Mouse (Mus musculus): ENCODE measurements around the gene Zscan4-ps2. TPM values are rescaled to one million over a fixed set of nuclear protein-coding genes. Genes with fewer than 3 reads are reported as not detected.
"Not testable (repeated sequence)": the region's sequence is repeated elsewhere in the genome, so short reads cannot be mapped to it uniquely, and the experiment has no call there.

Gene Zscan4-ps2
- not detected in 2 replicates for polyA plus RNA-seq (2015; fragmentation: Nextera tagmentation; extraction: Ambion mirVana)

DNA sequence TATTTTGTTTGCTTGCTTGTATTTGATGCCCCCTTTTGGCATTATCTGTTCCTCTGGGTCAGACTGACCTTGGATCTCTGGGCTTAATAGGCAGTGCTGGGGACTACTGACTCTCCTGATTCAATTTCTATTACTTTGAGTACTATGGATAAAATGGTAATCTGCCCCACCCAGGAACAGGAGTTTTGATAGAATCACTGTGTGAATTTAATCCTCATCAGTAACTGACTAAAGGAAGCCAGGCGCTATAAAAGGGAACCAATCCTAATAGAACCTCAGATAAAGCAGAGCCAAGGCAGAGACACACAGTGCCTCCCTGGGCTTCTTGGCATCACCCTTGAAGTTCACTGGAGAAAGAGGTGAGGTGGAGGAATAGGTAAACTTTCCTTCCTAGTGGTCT lies at the start of gene Zscan4-ps2:
Gene Zscan4-ps2 (plus strand): TSS at position 301 of the 400 bp plus-strand sequence.
- not testable (repeated sequence) for ATAC-seq (ENCODE audit: insufficient read depth, low FRiP score); H3K4me3 ChIP-seq (replicated peaks; ENCODE audit: low read length); H3K36me3 ChIP-seq (ENCODE audit: control insufficient read depth, insufficient read depth, low read length); H3K4me2 ChIP-seq (ENCODE audit: low read depth, low read length); H3K27me3 ChIP-seq (ENCODE audit: control insufficient read depth, insufficient read depth, low read length); H3K4me1 ChIP-seq (ENCODE audit: control insufficient read depth, insufficient read depth, low read length); H3K9me3 ChIP-seq (replicated peaks; ENCODE audit: control insufficient read depth, low read length); H3K27ac ChIP-seq (ENCODE audit: low read length); H3K9ac ChIP-seq (ENCODE audit: low read length)
- WGBS, result 87% methylated on average over 1 of the region's 1 CpGs

Other genes starting within 250 kb of the Zscan4-ps2 start
- not detected in 2 replicates for gene Zscan4e, start 203.6 kb upstream of the Zscan4-ps2 start, polyA plus RNA-seq (2015; fragmentation: Nextera tagmentation; extraction: Ambion mirVana)
- gene Zscan4f, start 116.4 kb upstream of the Zscan4-ps2 start, polyA plus RNA-seq (2015; fragmentation: Nextera tagmentation; extraction: Ambion mirVana), result not detected in 2 replicates
- not detected in 2 replicates for gene Zscan4-ps3, start 95.0 kb downstream of the Zscan4-ps2 start, polyA plus RNA-seq (2015; fragmentation: Nextera tagmentation; extraction: Ambion mirVana)
- gene Vmn1r72, start 165.8 kb downstream of the Zscan4-ps2 start, polyA plus RNA-seq (2015; fragmentation: Nextera tagmentation; extraction: Ambion mirVana), result not detected in 2 replicates
- not detected in 2 replicates for gene Vmn1r73, start 216.0 kb downstream of the Zscan4-ps2 start, polyA plus RNA-seq (2015; fragmentation: Nextera tagmentation; extraction: Ambion mirVana)

Data from stomach, embryonic 16.5 days (tissue).